Mouse (Mus musculus): ENCODE data around the gene Dtd2. TPM values are rescaled to one million over a fixed set of nuclear protein-coding genes. Genes with fewer than 3 reads are reported as not detected.

The Dtd2 gene
- polyA plus RNA-seq, 1 experiment, result 8.9 TPM

GRCm38 (mm10) chr12:52013274-52013673 lies 7.0 kb upstream of the Dtd2 start:
- H3K27ac ChIP-seq (ENCODE audit: insufficient read depth, low read depth, low read length), result no peak overlapping the region
- no peaks in the 10 kb centered on the region for H3K4me1 ChIP-seq (ENCODE audit: control insufficient read depth, insufficient read depth, low read length)
- H3K4me3 ChIP-seq (ENCODE audit: insufficient read depth, low read length), result no peak overlapping the region
- TF ChIP-seq CTCF (IDR thresholded peaks at IDR 0.05; ENCODE audit: low read depth, low read length) (no peak), POLR2A (IDR thresholded peaks at IDR 0.05; ENCODE audit: borderline replicate concordance, low read depth, low read length) (no peak)

GRCm38 (mm10) chr12:52012159-52012558 lies 5.9 kb upstream of the Dtd2 start:
- no peak overlapping the region for H3K4me3 ChIP-seq (ENCODE audit: insufficient read depth, low read length)
- TF ChIP-seq CTCF (IDR thresholded peaks at IDR 0.05; ENCODE audit: low read depth, low read length) (no peak), POLR2A (IDR thresholded peaks at IDR 0.05; ENCODE audit: borderline replicate concordance, low read depth, low read length) (no peak)
- no peaks in the 10 kb centered on the region for H3K4me1 ChIP-seq (ENCODE audit: control insufficient read depth, insufficient read depth, low read length)
- H3K27ac ChIP-seq (ENCODE audit: insufficient read depth, low read depth, low read length), result no peak overlapping the region

DNA sequence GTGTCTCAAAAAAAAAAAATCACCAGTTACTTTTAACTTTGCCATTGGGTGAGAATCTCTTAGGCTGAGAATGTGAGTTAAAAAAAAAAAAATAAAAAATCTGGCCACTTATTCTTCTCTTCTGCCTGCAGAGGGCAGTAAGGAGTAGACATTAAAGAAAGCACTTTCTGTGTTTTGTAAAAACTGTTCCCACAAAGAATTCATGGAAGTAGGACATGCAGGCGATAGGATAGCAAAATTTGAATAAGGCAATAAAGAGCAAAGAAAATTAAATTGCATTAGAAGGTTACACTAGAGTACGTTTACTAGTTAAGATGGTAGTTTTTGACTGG lies 4.3 kb upstream of the Dtd2 start:
- TF ChIP-seq POLR2A (IDR thresholded peaks at IDR 0.05; ENCODE audit: borderline replicate concordance, low read depth, low read length) (no peak), CTCF (IDR thresholded peaks at IDR 0.05; ENCODE audit: low read depth, low read length) (no peak)
- peaks cover 2% of the 10 kb centered on the region; the same call in 1 of the 2 replicates for H3K4me1 ChIP-seq (ENCODE audit: control insufficient read depth, insufficient read depth, low read length)
- no peak overlapping the region for H3K4me3 ChIP-seq (ENCODE audit: insufficient read depth, low read length)
- no peak overlapping the region for H3K27ac ChIP-seq (ENCODE audit: insufficient read depth, low read depth, low read length)

- H3K4me1 ChIP-seq (ENCODE audit: control insufficient read depth, insufficient read depth, low read length), result peaks cover 2% of the 10 kb centered on the region; the same call in 1 of the 2 replicates
- H3K27ac ChIP-seq (ENCODE audit: insufficient read depth, low read depth, low read length), result no peak overlapping the region
- TF ChIP-seq CTCF (IDR thresholded peaks at IDR 0.05; ENCODE audit: low read depth, low read length), result no peak
- TF ChIP-seq POLR2A (IDR thresholded peaks at IDR 0.05; ENCODE audit: borderline replicate concordance, low read depth, low read length), result no peak
- H3K4me3 ChIP-seq (ENCODE audit: insufficient read depth, low read length), result no peak overlapping the region
These were observed 3.8 kb upstream of the Dtd2 start for GRCm38 (mm10) chr12:52009928-52010629.

GRCm38 (mm10) chr12:52006633-52006994 lies 313 bp upstream of the Dtd2 start:
- no peak overlapping the region for H3K27ac ChIP-seq (ENCODE audit: insufficient read depth, low read depth, low read length)
- peaks cover 2% of the 10 kb centered on the region; the same call in 1 of the 2 replicates for H3K4me1 ChIP-seq (ENCODE audit: control insufficient read depth, insufficient read depth, low read length)
- TF ChIP-seq POLR2A (IDR thresholded peaks at IDR 0.05; ENCODE audit: borderline replicate concordance, low read depth, low read length) (no peak), CTCF (IDR thresholded peaks at IDR 0.05; ENCODE audit: low read depth, low read length) (no peak)
- H3K4me3 ChIP-seq (ENCODE audit: insufficient read depth, low read length), result peak overlapping the region; percentile 92

- Histone ChIP-seq H3K4me1 (ENCODE audit: control insufficient read depth, insufficient read depth, low read length) (peaks cover 4% of the 10 kb centered on the region; the same call in 1 of the 2 replicates), H3K4me3 (ENCODE audit: insufficient read depth, low read length) (no peak overlapping the region), H3K27ac (ENCODE audit: insufficient read depth, low read depth, low read length) (no peak overlapping the region)
- no peak for TF ChIP-seq POLR2A (IDR thresholded peaks at IDR 0.05; ENCODE audit: borderline replicate concordance, low read depth, low read length)
- no peak for TF ChIP-seq CTCF (IDR thresholded peaks at IDR 0.05; ENCODE audit: low read depth, low read length)
These were observed 3.6 kb downstream of the Dtd2 start for GRCm38 (mm10) chr12:52002746-52003145.

DNA sequence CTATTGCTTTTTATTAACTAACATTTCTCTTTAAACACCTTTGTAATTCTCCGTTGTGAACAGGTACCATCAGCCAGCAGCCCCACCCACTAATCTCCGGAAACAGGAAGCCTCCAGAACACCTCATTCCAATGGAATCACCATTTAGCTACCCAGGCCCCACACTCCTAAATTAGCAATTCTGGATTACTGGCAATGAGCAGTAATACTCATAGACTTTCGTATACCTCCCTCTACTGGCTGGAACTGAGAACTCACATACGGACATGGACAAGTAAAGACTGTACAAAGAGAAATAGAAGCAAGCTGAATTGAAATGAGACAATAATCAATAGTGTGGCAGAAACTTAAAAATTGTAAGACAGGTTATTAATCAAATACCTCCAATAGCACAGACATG lies 4.8 kb downstream of the Dtd2 start:
- H3K4me1 ChIP-seq (ENCODE audit: control insufficient read depth, insufficient read depth, low read length), result peaks cover 3% of the 10 kb centered on the region; the same call in 1 of the 2 replicates
- H3K4me3 ChIP-seq (ENCODE audit: insufficient read depth, low read length), result no peak overlapping the region
- no peak overlapping the region for H3K27ac ChIP-seq (ENCODE audit: insufficient read depth, low read depth, low read length)
- no peak for TF ChIP-seq CTCF (IDR thresholded peaks at IDR 0.05; ENCODE audit: low read depth, low read length)
- no peak for TF ChIP-seq POLR2A (IDR thresholded peaks at IDR 0.05; ENCODE audit: borderline replicate concordance, low read depth, low read length)

- Histone ChIP-seq H3K27ac (ENCODE audit: insufficient read depth, low read depth, low read length) (no peak overlapping the region), H3K4me1 (ENCODE audit: control insufficient read depth, insufficient read depth, low read length) (0 out of 2 replicates have a peak, but pooled peaks cover 2% of the 10 kb centered on the region), H3K4me3 (ENCODE audit: insufficient read depth, low read length) (no peak overlapping the region)
- TF ChIP-seq POLR2A (IDR thresholded peaks at IDR 0.05; ENCODE audit: borderline replicate concordance, low read depth, low read length) (no peak), CTCF (IDR thresholded peaks at IDR 0.05; ENCODE audit: low read depth, low read length) (no peak)
These were observed 7.9 kb downstream of the Dtd2 start for GRCm38 (mm10) chr12:51998366-51998932.

DNA sequence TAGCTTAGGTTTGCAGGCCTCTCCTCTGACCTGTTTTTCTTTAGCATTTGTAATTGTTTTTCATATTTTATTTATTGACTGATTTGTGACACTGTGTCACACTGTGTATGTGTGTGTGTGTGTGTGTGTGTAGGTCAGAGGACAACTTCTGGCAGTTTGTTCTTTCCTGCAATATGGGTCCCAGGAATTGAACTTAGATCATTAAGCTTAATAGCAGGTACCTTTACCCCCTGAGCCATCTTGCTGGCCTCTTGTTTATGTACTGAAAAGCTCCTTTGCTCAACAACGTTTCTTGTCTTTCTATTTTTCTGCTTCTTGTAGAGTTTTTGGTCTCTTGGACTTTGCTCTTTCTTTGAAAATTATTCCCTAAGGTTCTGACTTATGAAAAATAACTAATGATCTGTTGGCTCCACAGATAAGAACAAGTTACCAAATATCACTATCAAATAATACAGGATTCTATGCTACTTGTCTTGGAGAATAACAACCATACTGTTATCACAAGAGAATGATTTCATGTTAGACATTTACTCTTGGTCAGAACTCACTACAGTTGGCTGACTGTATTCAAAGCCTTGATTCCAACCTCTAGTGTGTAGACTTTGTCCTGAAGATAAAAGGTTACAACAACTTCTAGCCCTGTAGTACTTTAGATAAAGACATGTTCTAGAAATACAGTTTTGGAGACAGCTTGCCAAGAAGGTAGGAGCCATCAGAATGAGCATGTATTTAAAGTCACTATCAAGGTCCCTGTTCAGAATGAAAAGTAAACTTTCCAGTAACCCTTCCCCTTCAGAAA lies 10.4 kb downstream of the Dtd2 start:
- H3K4me3 ChIP-seq (ENCODE audit: insufficient read depth, low read length), result no peak overlapping the region
- H3K27ac ChIP-seq (ENCODE audit: insufficient read depth, low read depth, low read length), result no peak overlapping the region
- no peak for TF ChIP-seq POLR2A (IDR thresholded peaks at IDR 0.05; ENCODE audit: borderline replicate concordance, low read depth, low read length)
- no peak for TF ChIP-seq CTCF (IDR thresholded peaks at IDR 0.05; ENCODE audit: low read depth, low read length)
- 0 out of 2 replicates have a peak, but pooled peaks cover 2% of the 10 kb centered on the region for H3K4me1 ChIP-seq (ENCODE audit: control insufficient read depth, insufficient read depth, low read length)

GRCm38 (mm10) chr12:51990629-51991028 lies 15.7 kb downstream of the Dtd2 start:
- no peak overlapping the region for H3K27ac ChIP-seq (ENCODE audit: insufficient read depth, low read depth, low read length)
- no peak for TF ChIP-seq CTCF (IDR thresholded peaks at IDR 0.05; ENCODE audit: low read depth, low read length)
- no peak for TF ChIP-seq POLR2A (IDR thresholded peaks at IDR 0.05; ENCODE audit: borderline replicate concordance, low read depth, low read length)
- no peak overlapping the region for H3K4me3 ChIP-seq (ENCODE audit: insufficient read depth, low read length)
- peaks cover 12% of the 10 kb centered on the region for H3K4me1 ChIP-seq (ENCODE audit: control insufficient read depth, insufficient read depth, low read length)
